Mouse (Mus musculus): ENCODE results near the gene Dnajb12. TPM values are rescaled to one million over a fixed set of nuclear protein-coding genes. Genes with fewer than 3 reads are reported as not detected.

The Dnajb12 gene
- polyA plus RNA-seq, 2 experiments = 26.3 to 34.1 TPM

- Histone ChIP-seq H3K4me3 (replicated peaks; ENCODE audit: low read length) (no peak overlapping the region), H3K4me1 (ENCODE audit: control insufficient read depth, insufficient read depth, low read length) (peaks cover 2% of the 10 kb centered on the region; the same call in 1 of the 2 replicates), H3K9ac (ENCODE audit: low read depth, low read length, severe bottlenecking) (no peak overlapping the region), H3K27ac (replicated peaks; ENCODE audit: low read depth, low read length) (no peak overlapping the region), H3K4me2 (replicated peaks; ENCODE audit: low read depth, low read length, severe bottlenecking) (no peak overlapping the region), H3K36me3 (ENCODE audit: control insufficient read depth, insufficient read depth, low read length) (peaks cover 3% of the 10 kb centered on the region; the same call in 1 of the 2 replicates), H3K27me3 (ENCODE audit: control insufficient read depth, insufficient read depth, low read length) (no peaks in the 10 kb centered on the region), H3K9me3 (ENCODE audit: control insufficient read depth, low read length) (no peaks in the 10 kb centered on the region)
- ATAC-seq (ENCODE audit: low FRiP score, low read depth) (no peak), DNase-seq (ENCODE audit: low spot score) (no peak)
- TF ChIP-seq POLR2A (IDR thresholded peaks at IDR 0.05; ENCODE audit: borderline replicate concordance, extremely low read depth, insufficient read depth, insufficient read length) = no peak
- 57% methylated on average over 9 of the region's 9 CpGs for WGBS
Measured at GRCm38 (mm10) chr10:59848953-59849352, 30.4 kb upstream of the Dnajb12 start.

DNA sequence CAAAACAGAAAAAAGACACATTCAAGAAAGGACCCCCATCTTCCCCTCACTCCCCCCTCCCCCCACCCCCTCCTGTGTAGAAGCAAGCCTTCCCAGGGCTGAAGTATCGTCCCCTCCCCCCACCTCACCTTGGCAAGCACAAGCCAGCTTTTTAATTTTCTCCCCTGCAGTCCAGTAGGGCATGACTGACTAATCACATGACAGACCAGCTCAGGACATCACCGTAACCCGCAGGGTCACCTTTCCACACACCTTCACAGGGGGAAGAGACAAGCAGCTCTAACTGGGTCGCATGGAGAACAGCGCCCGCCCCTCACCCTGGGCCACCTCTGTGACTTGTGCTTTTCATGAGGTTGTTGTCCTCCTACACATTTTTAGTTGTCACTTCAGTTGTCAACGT is 30.0 kb upstream of the Dnajb12 start:
- no peak overlapping the region for H3K9ac ChIP-seq (ENCODE audit: low read depth, low read length, severe bottlenecking)
- no peaks in the 10 kb centered on the region for H3K27me3 ChIP-seq (ENCODE audit: control insufficient read depth, insufficient read depth, low read length)
- peaks cover 2% of the 10 kb centered on the region; the same call in 1 of the 2 replicates for H3K4me1 ChIP-seq (ENCODE audit: control insufficient read depth, insufficient read depth, low read length)
- no peak for TF ChIP-seq POLR2A (IDR thresholded peaks at IDR 0.05; ENCODE audit: borderline replicate concordance, extremely low read depth, insufficient read depth, insufficient read length)
- no peak overlapping the region for H3K27ac ChIP-seq (replicated peaks; ENCODE audit: low read depth, low read length)
- ATAC-seq (ENCODE audit: low FRiP score, low read depth) = no peak
- peaks cover 3% of the 10 kb centered on the region; the same call in 1 of the 2 replicates for H3K36me3 ChIP-seq (ENCODE audit: control insufficient read depth, insufficient read depth, low read length)
- H3K4me2 ChIP-seq (replicated peaks; ENCODE audit: low read depth, low read length, severe bottlenecking) = no peak overlapping the region
- H3K9me3 ChIP-seq (ENCODE audit: control insufficient read depth, low read length) = no peaks in the 10 kb centered on the region
- WGBS = 87% methylated on average over 6 of the region's 7 CpGs
- no peak for DNase-seq (ENCODE audit: low spot score)
- H3K4me3 ChIP-seq (replicated peaks; ENCODE audit: low read length) = no peak overlapping the region

- Histone ChIP-seq H3K4me2 (replicated peaks; ENCODE audit: low read depth, low read length, severe bottlenecking) (no peak overlapping the region), H3K9me3 (ENCODE audit: control insufficient read depth, low read length) (no peaks in the 10 kb centered on the region), H3K4me1 (ENCODE audit: control insufficient read depth, insufficient read depth, low read length) (no peaks in the 10 kb centered on the region), H3K4me3 (replicated peaks; ENCODE audit: low read length) (no peak overlapping the region), H3K27me3 (ENCODE audit: control insufficient read depth, insufficient read depth, low read length) (no peaks in the 10 kb centered on the region), H3K27ac (replicated peaks; ENCODE audit: low read depth, low read length) (no peak overlapping the region), H3K9ac (ENCODE audit: low read depth, low read length, severe bottlenecking) (no peak overlapping the region), H3K36me3 (ENCODE audit: control insufficient read depth, insufficient read depth, low read length) (no peaks in the 10 kb centered on the region)
- no peak for DNase-seq (ENCODE audit: low spot score)
- ATAC-seq (ENCODE audit: low FRiP score, low read depth) = no peak
- TF ChIP-seq POLR2A (IDR thresholded peaks at IDR 0.05; ENCODE audit: borderline replicate concordance, extremely low read depth, insufficient read depth, insufficient read length) = no peak
- WGBS = 82% methylated on average over 5 of the region's 5 CpGs
Measured at GRCm38 (mm10) chr10:59857157-59857556, 22.2 kb upstream of the Dnajb12 start.

DNA sequence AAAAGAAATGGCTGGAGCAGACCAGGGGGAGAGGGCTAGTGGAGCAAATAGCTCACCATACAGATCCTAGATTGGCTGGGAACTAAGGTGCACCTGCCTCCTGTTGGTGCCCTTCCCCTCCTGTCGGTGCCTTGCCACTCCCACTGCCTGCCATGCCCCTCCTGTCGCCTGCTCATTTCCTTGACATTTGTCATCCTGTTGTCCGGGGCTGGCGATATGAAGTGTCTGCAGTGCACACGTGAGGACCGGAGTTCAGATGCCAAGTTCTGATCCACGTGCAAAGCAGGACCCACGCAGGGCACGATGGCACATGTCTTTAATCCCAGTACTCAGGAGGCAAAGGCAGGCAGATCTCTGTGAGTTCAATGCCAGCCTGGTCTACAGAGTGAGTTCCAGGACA is 18.7 kb upstream of the Dnajb12 start:
- peaks cover 19% of the 10 kb centered on the region for H3K36me3 ChIP-seq (ENCODE audit: control insufficient read depth, insufficient read depth, low read length)
- H3K4me1 ChIP-seq (ENCODE audit: control insufficient read depth, insufficient read depth, low read length) = no peaks in the 10 kb centered on the region
- no peak overlapping the region for H3K9ac ChIP-seq (ENCODE audit: low read depth, low read length, severe bottlenecking)
- no peak overlapping the region for H3K4me3 ChIP-seq (replicated peaks; ENCODE audit: low read length)
- DNase-seq (ENCODE audit: low spot score) (no peak), ATAC-seq (ENCODE audit: low FRiP score, low read depth) (no peak)
- H3K9me3 ChIP-seq (ENCODE audit: control insufficient read depth, low read length) = no peaks in the 10 kb centered on the region
- H3K27ac ChIP-seq (replicated peaks; ENCODE audit: low read depth, low read length) = no peak overlapping the region
- 76% methylated on average over 9 of the region's 9 CpGs for WGBS
- no peak overlapping the region for H3K4me2 ChIP-seq (replicated peaks; ENCODE audit: low read depth, low read length, severe bottlenecking)
- no peak for TF ChIP-seq POLR2A (IDR thresholded peaks at IDR 0.05; ENCODE audit: borderline replicate concordance, extremely low read depth, insufficient read depth, insufficient read length)
- H3K27me3 ChIP-seq (ENCODE audit: control insufficient read depth, insufficient read depth, low read length) = no peaks in the 10 kb centered on the region

DNA sequence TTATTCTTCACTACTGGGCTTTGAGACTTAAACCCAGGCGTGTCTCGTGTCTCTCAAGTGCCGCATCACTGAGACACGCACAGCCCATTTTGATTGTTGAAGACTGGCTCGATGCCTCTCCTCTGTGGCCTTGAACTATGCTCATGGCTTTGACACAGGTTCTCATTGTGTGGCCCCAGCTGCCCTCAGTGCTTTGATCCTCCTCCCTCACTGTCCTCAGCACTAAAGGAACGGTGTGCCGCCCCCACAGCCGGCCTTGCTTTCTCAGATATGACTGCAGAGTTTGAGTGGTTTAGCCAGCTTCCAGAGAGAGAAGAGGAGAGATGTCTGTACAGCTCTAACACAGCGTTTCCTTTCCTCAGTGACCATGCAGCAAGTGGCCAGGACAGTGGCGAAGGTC is 18.2 kb upstream of the Dnajb12 start:
- ATAC-seq (ENCODE audit: low FRiP score, low read depth) = no peak
- Histone ChIP-seq H3K9me3 (ENCODE audit: control insufficient read depth, low read length) (no peaks in the 10 kb centered on the region), H3K36me3 (ENCODE audit: control insufficient read depth, insufficient read depth, low read length) (peaks cover 19% of the 10 kb centered on the region), H3K27ac (replicated peaks; ENCODE audit: low read depth, low read length) (no peak overlapping the region), H3K4me2 (replicated peaks; ENCODE audit: low read depth, low read length, severe bottlenecking) (no peak overlapping the region), H3K4me1 (ENCODE audit: control insufficient read depth, insufficient read depth, low read length) (no peaks in the 10 kb centered on the region), H3K9ac (ENCODE audit: low read depth, low read length, severe bottlenecking) (no peak overlapping the region), H3K4me3 (replicated peaks; ENCODE audit: low read length) (no peak overlapping the region), H3K27me3 (ENCODE audit: control insufficient read depth, insufficient read depth, low read length) (no peaks in the 10 kb centered on the region)
- no peak for TF ChIP-seq POLR2A (IDR thresholded peaks at IDR 0.05; ENCODE audit: borderline replicate concordance, extremely low read depth, insufficient read depth, insufficient read length)
- DNase-seq (ENCODE audit: low spot score) = no peak
- WGBS = 83% methylated on average over 10 of the region's 10 CpGs

Measured in limb, embryonic 14.5 days (tissue).